Mouse (Mus musculus) spleen, adult 2 months (tissue): ENCODE data around the gene Trnp1. TPM values are rescaled to one million over a fixed set of nuclear protein-coding genes. Genes with fewer than 3 reads are reported as not detected.

Experiments
- DNase-seq, 2 experiments: peaks; one replicate each; pipeline versions ENCODE4 v3.0.0 to v3.0.0-alpha.2; 2012 to 2021; ENCODE audit warnings: low spot score in 2 of 2, low read depth in 1 of 2
- H3K27ac ChIP-seq: fragments of 200-500 bp; 2 replicates; pipeline ENCODE4 v1.5.1; 2012; ENCODE audit warnings: low read length, inconsistent platforms; ENCODE audit not compliant: insufficient read depth
- H3K27me3 ChIP-seq: fragments of 200-500 bp; 2 replicates; pipeline ENCODE4 v1.6.1; 2012; ENCODE audit warnings: mild to moderate bottlenecking, moderate library complexity, low read length, inconsistent platforms; ENCODE audit not compliant: control insufficient read depth, insufficient read depth
- H3K36me3 ChIP-seq: fragments of 200-500 bp; 2 replicates; pipeline ENCODE4 v1.6.1; 2012; ENCODE audit warnings: mild to moderate bottlenecking, low read length, inconsistent platforms; ENCODE audit not compliant: control insufficient read depth, insufficient read depth
- H3K4me1 ChIP-seq: fragments of 200-500 bp; 2 replicates; pipeline ENCODE4 v1.6.1; 2011; ENCODE audit warnings: inconsistent platforms; ENCODE audit not compliant: control insufficient read depth, insufficient read depth, insufficient read length
- H3K4me3 ChIP-seq: fragments of 200-500 bp; 2 replicates; pipeline ENCODE4 v1.5.1; 2011; ENCODE audit warnings: mild to moderate bottlenecking, inconsistent platforms; ENCODE audit not compliant: insufficient read depth, insufficient read length; ENCODE audit errors: extremely low read depth
- CTCF ChIP-seq: fragments of 200-500 bp; IDR thresholded peaks from 2 replicates; pipeline ENCODE4 v1.5.1; 2011; ENCODE audit warnings: mild to moderate bottlenecking, inconsistent platforms; ENCODE audit not compliant: insufficient read depth, insufficient read length, insufficient replicate concordance; ENCODE audit errors: extremely low read depth
- POLR2A ChIP-seq: fragments of 200-500 bp; IDR thresholded peaks from 2 replicates; pipeline ENCODE4 v1.6.1; 2011; ENCODE audit warnings: low read depth, low read length, inconsistent platforms
- WGBS: fragments of 180-500 bp; shearing (Covaris S2); methylation state at CpG from one replicate; pipeline ENCODE4 v1.1.7; 2018; 5-methylcytosine and 5-hydroxymethylcytosine counted together
- polyA plus RNA-seq: library from polyadenylated mRNA; depleted of rRNA; stranded (reverse); fragments of >200 nt; gene quantifications from 2 replicates; pipeline ENCODE4 v1.2.3, GENCODE M21; 2012

Gene Trnp1
- polyA plus RNA-seq, 1 experiment = 0.49 TPM

DNA sequence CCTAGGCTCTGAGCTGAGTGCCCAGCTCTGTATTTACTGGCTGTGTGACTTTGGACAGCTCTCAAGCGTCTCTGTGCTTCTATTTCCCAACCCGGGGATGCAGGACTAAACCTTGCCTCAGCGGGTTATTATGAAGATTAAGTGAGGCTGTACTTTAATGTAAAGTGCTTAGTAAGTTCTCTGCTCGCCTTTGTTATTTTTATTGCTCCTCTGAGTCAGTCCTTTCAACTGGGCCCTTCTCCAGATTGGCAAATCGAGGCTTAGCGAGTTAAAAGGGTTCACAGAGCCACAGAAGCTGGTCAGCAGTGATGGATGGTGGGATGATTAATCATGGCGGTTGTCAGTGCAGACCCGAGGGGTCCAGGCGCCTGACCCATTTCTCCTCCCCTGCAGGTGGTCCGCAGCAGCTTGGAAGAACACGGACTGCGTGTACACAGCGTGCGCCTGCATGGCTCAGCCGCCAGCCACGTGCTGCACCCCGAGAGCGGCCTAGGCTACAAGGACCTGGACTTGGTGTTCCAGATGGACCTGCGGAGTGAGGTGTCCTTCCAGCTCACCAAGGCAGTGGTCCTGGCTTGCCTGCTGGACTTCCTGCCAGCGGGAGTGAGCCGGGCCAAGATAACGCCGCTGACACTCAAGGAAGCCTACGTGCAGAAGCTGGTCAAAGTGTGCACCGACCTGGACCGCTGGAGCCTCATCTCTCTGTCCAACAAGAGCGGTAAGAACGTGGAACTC is 12.5 kb downstream of the Trnp1 start:
- DNase-seq = no peak
- no peaks in the 10 kb centered on the region for H3K36me3 ChIP-seq
- no peaks in the 10 kb centered on the region for H3K4me1 ChIP-seq
- no peak for TF ChIP-seq POLR2A
- TF ChIP-seq CTCF = no peak
- H3K27ac ChIP-seq = no peak overlapping the region
- WGBS = 91% methylated on average over 28 of the region's 28 CpGs
- H3K4me3 ChIP-seq = no peak overlapping the region
- peaks cover 8% of the 10 kb centered on the region; the same call in 1 of the 2 replicates for H3K27me3 ChIP-seq

GRCm38 (mm10) chr4:133484266-133485025 is 13.9 kb downstream of the Trnp1 start:
- Histone ChIP-seq H3K36me3 (no peaks in the 10 kb centered on the region), H3K4me1 (peaks cover 7% of the 10 kb centered on the region; the same call in 1 of the 2 replicates), H3K4me3 (no peak overlapping the region), H3K27ac (no peak overlapping the region), H3K27me3 (peaks cover 18% of the 10 kb centered on the region)
- WGBS = 22% methylated on average over 22 of the region's 22 CpGs
- DNase-seq = no peak
- TF ChIP-seq CTCF (no peak), POLR2A (no peak)

DNA sequence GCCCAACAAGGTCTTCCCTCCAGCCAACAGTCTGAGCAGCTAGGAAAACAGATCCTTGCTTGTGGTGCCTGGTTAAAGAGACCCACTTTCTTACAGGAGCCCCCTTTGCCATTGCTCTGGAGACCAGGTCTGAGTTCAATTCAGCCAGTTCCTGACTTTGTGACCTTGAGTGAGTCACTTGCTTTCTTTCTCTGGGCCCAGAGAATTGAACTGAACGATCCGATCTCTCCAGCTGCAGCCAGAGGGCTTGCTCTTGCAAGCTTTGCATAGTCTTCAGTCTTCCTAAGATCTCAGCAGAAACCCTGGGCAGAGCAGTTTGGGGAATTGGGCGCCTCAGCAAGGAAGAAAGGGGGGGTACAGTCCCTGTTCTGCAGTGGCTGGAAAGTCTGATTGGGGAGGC is 15.9 kb downstream of the Trnp1 start:
- H3K27ac ChIP-seq = no peak overlapping the region
- peaks cover 18% of the 10 kb centered on the region for H3K27me3 ChIP-seq
- WGBS = 88% methylated on average over 3 of the region's 3 CpGs
- no peak overlapping the region for H3K4me3 ChIP-seq
- TF ChIP-seq POLR2A (no peak), CTCF (no peak)
- H3K36me3 ChIP-seq = no peaks in the 10 kb centered on the region
- peaks cover 7% of the 10 kb centered on the region; the same call in 1 of the 2 replicates for H3K4me1 ChIP-seq
- DNase-seq = no peak

DNA sequence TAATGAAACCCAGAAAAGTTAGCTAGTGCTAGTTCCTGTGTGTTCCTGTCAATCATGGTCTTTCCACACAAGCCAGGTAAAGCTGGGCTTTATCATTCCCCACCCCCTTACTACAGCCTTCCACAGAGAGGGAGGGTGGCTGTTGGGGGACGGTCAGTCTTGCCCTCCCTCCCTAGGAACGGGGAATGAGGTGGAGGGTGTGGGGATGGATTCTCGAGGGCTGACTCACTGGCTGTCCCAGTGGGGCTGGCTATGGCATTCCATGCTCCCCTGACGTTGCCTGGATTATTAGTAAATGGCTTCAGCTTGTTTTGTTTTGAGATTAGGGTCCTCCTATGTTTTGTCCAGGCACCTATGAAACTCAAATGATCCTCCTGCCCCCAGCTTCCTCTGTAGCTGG is 16.9 kb downstream of the Trnp1 start:
- Histone ChIP-seq H3K36me3 (no peaks in the 10 kb centered on the region), H3K27me3 (peaks cover 18% of the 10 kb centered on the region), H3K27ac (no peak overlapping the region), H3K4me1 (peaks cover 7% of the 10 kb centered on the region; the same call in 1 of the 2 replicates), H3K4me3 (no peak overlapping the region)
- TF ChIP-seq CTCF = no peak
- no peak for TF ChIP-seq POLR2A
- WGBS = 65% methylated on average over 4 of the region's 4 CpGs
- DNase-seq = no peak

- Histone ChIP-seq H3K27me3 (peaks cover 18% of the 10 kb centered on the region), H3K27ac (no peak overlapping the region), H3K4me1 (peaks cover 7% of the 10 kb centered on the region; the same call in 1 of the 2 replicates), H3K4me3 (0 out of 2 replicates have a peak overlapping the region, but pooled peaks have one; percentile 46), H3K36me3 (no peaks in the 10 kb centered on the region)
- WGBS = 66% methylated on average over 6 of the region's 6 CpGs
- no peak for DNase-seq
- TF ChIP-seq CTCF = no peak
- no peak for TF ChIP-seq POLR2A
Observed at GRCm38 (mm10) chr4:133480754-133481153, 17.6 kb downstream of the Trnp1 start.

GRCm38 (mm10) chr4:133480185-133480537 is 18.2 kb downstream of the Trnp1 start:
- Histone ChIP-seq H3K36me3 (no peaks in the 10 kb centered on the region), H3K27ac (no peak overlapping the region), H3K27me3 (peaks cover 18% of the 10 kb centered on the region), H3K4me1 (peaks cover 7% of the 10 kb centered on the region; the same call in 1 of the 2 replicates), H3K4me3 (peak overlapping the region; percentile 46; the same call in 1 of the 2 replicates)
- WGBS = 4% methylated on average over 34 of the region's 34 CpGs
- TF ChIP-seq POLR2A (no peak), CTCF (no peak)
- DNase-seq = no peak
